Mouse (Mus musculus) heart, embryonic 16.5 days (tissue): ENCODE results near the gene Ubr3. TPM values are rescaled to one million over a fixed set of nuclear protein-coding genes. Genes with fewer than 3 reads are reported as not detected.

Experiments used
- ATAC-seq: fragments of 200-750 bp; cut with Nextera tagmentation; replicated peaks from 2 replicates; pipeline ENCODE4 v1.8.0; 2017; ENCODE audit warnings: moderate number of reproducible peaks; ENCODE audit not compliant: insufficient read depth, low FRiP score; ENCODE audit errors: extremely low read depth
- H3K27ac ChIP-seq: fragments of 300-500 bp; sonication (generic); 2 replicates; pipeline ENCODE4 v1.5.1; 2014; ENCODE audit warnings: mild to moderate bottlenecking, low read length, control low read depth, moderate library complexity
- H3K27me3 ChIP-seq: fragments of 300-500 bp; sonication (generic); 2 replicates; pipeline ENCODE4 v1.6.1; 2014; ENCODE audit warnings: low read length, mixed read lengths; ENCODE audit not compliant: control insufficient read depth, insufficient read depth
- H3K36me3 ChIP-seq: fragments of 300-500 bp; sonication (generic); 2 replicates; pipeline ENCODE4 v1.6.1; 2014; ENCODE audit not compliant: control insufficient read depth, insufficient read depth
- H3K4me1 ChIP-seq: fragments of 300-500 bp; sonication (generic); 2 replicates; pipeline ENCODE4 v1.6.1; 2014; ENCODE audit warnings: low read length, mixed read lengths; ENCODE audit not compliant: control insufficient read depth, insufficient read depth
- H3K4me2 ChIP-seq: fragments of 300-500 bp; sonication (generic); 2 replicates; pipeline ENCODE4 v1.6.1; 2014; ENCODE audit warnings: low read depth, mild to moderate bottlenecking, control low read depth, low read length
- H3K4me3 ChIP-seq: fragments of 300-500 bp; sonication (generic); 2 replicates; pipeline ENCODE4 v1.5.1; 2014; ENCODE audit warnings: mild to moderate bottlenecking, control low read depth, low read length
- H3K9ac ChIP-seq: fragments of 300-500 bp; sonication (generic); 2 replicates; pipeline ENCODE4 v1.6.1; 2014; ENCODE audit warnings: low read length, control low read depth
- H3K9me3 ChIP-seq: fragments of 300-500 bp; sonication (generic); replicated peaks from 2 replicates; pipeline ENCODE4 v1.6.1; 2016; ENCODE audit warnings: low read length; ENCODE audit not compliant: control insufficient read depth
- whole genome bisulfite sequencing: fragments of 180-500 bp; shearing (Covaris S2); extraction: QIAGEN DNeasy Blood & Tissue Kit; methylation state at CpG from one replicate; pipeline ENCODE4 v1.1.7; 2014; 5-methylcytosine and 5-hydroxymethylcytosine counted together
- polyA plus RNA-seq: library from polyadenylated mRNA; unstranded; fragments of >200 nt; fragmentation: Nextera tagmentation; extraction: Ambion mirVana; gene quantifications from 2 replicates; pipeline ENCODE4 v1.2.1, GENCODE M21; 2015

Ubr3 gene
- polyA plus RNA-seq, 1 experiment from 2014 or later = 11.1 TPM

DNA sequence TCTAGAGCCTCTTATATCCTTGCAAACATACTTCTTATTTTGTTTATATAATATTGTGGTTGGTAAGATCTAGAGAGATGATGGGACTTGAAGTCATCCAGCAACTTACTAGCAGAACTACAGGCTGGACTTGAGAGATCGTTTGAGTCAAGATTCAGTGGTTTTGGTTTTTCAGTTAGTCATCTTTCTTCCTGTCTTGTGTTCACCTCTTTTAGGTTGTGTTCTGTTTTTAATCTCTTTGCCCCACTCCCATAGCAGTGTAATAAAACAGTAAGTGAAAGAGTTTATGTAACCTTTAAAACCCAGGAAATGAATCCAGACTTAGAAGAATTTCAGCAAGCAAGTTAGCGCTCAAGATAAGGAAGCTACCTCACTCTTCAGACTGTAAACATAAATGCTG, 97.7 kb downstream of the Ubr3 start:
- Histone ChIP-seq H3K9me3 (no peaks in the 10 kb centered on the region), H3K27me3 (no peaks in the 10 kb centered on the region), H3K27ac (no peak overlapping the region), H3K36me3 (peaks cover 33% of the 10 kb centered on the region), H3K9ac (no peak overlapping the region), H3K4me1 (no peaks in the 10 kb centered on the region), H3K4me2 (no peak overlapping the region), H3K4me3 (no peak overlapping the region)
- no peak for ATAC-seq
- 69% methylated on average over 2 of the region's 2 CpGs for WGBS

DNA sequence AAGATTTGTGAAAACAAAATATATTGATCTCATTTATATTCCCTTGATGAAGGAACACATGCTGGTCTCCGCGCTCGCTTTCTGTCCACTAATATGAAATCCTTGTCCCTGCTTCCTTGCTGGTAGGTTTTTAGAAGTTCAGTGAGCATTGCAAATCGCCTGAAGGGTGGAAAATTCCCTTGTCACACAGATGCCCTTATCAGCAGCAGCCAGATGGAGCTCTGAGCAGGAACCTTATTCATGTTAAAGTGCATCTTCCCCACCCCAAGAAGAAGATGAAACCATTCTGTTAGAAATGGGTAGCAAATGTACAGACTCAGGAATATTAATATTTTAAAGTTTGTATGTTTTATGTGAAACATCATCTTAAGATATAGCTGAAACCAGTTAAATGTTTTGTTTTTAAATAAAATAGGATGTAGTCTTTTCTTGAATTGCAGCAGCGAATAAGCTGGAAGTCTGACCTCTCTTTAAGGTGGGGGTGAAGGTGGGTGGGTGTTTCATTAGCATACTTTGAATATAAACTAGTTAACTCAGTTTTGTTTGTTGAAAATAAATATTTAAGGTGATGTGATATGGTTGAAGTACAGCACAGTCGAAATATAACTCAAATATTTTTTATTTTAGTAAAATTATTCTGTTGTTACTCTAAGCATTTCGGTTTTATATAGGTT, 102.2 kb downstream of the Ubr3 start:
- no peak overlapping the region for H3K4me2 ChIP-seq
- no peak for ATAC-seq

GRCm38 (mm10) chr2:70000316-70000715, 103.3 kb downstream of the Ubr3 start:
- Histone ChIP-seq H3K9me3 (no peaks in the 10 kb centered on the region), H3K4me1 (no peaks in the 10 kb centered on the region), H3K36me3 (peaks cover 28% of the 10 kb centered on the region), H3K4me3 (no peak overlapping the region), H3K27ac (no peak overlapping the region), H3K9ac (no peak overlapping the region), H3K4me2 (no peak overlapping the region), H3K27me3 (no peaks in the 10 kb centered on the region)
- ATAC-seq = no peak
- WGBS = 89% methylated on average over 6 of the region's 6 CpGs

More for the DNA sequence above, 102.2 kb downstream of the Ubr3 start:
- peaks cover 26% of the 10 kb centered on the region for H3K36me3 ChIP-seq
- H3K4me1 ChIP-seq = no peaks in the 10 kb centered on the region
- no peaks in the 10 kb centered on the region for H3K27me3 ChIP-seq
- no peak overlapping the region for H3K27ac ChIP-seq
- H3K4me3 ChIP-seq = no peak overlapping the region
- H3K9me3 ChIP-seq = no peaks in the 10 kb centered on the region
- WGBS = 85% methylated on average over 7 of the region's 7 CpGs
- no peak overlapping the region for H3K9ac ChIP-seq

DNA sequence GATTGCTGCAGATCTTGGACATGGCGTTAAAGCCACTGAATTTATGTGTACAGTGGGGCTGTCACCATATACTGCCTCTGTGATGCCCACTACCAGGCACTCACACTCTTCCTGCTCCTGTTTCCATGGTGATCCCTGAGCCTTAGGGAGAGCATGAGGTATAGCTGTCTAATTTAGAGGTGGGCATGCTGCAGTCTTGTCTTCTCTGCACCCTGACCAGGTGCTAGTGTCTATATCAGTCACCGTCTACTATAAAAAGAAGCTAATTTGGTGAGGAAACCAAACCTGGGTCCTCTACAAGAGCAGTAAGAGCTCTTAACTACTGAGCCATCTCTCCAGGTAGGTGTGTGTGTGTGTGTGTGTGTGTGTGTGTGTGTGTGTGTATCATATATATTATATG, 109.4 kb downstream of the Ubr3 start:
- Histone ChIP-seq H3K4me1 (no peaks in the 10 kb centered on the region), H3K27me3 (no peaks in the 10 kb centered on the region), H3K4me2 (no peak overlapping the region), H3K9me3 (no peaks in the 10 kb centered on the region), H3K4me3 (no peak overlapping the region), H3K9ac (no peak overlapping the region), H3K27ac (no peak overlapping the region), H3K36me3 (peaks cover 25% of the 10 kb centered on the region)
- no peak for ATAC-seq
- WGBS = 98% methylated on average over 2 of the region's 2 CpGs

GRCm38 (mm10) chr2:70012941-70013340, 115.9 kb downstream of the Ubr3 start:
- no peak for ATAC-seq
- 86% methylated on average over 8 of the region's 8 CpGs for WGBS
- Histone ChIP-seq H3K27ac (no peak overlapping the region), H3K9ac (no peak overlapping the region), H3K27me3 (no peaks in the 10 kb centered on the region), H3K4me1 (peaks cover 3% of the 10 kb centered on the region), H3K4me2 (no peak overlapping the region), H3K36me3 (peaks cover 23% of the 10 kb centered on the region), H3K4me3 (no peak overlapping the region), H3K9me3 (no peaks in the 10 kb centered on the region)

GRCm38 (mm10) chr2:70018236-70018635, 121.2 kb downstream of the Ubr3 start:
- H3K4me1 ChIP-seq = peaks cover 6% of the 10 kb centered on the region
- H3K4me3 ChIP-seq = no peak overlapping the region
- H3K9me3 ChIP-seq = no peaks in the 10 kb centered on the region
- 24% methylated on average over 6 of the region's 6 CpGs for WGBS
- H3K27me3 ChIP-seq = no peaks in the 10 kb centered on the region
- H3K4me2 ChIP-seq = no peak overlapping the region
- H3K9ac ChIP-seq = no peak overlapping the region
- no peak overlapping the region for H3K27ac ChIP-seq
- peaks cover 23% of the 10 kb centered on the region for H3K36me3 ChIP-seq
- ATAC-seq = no peak

DNA sequence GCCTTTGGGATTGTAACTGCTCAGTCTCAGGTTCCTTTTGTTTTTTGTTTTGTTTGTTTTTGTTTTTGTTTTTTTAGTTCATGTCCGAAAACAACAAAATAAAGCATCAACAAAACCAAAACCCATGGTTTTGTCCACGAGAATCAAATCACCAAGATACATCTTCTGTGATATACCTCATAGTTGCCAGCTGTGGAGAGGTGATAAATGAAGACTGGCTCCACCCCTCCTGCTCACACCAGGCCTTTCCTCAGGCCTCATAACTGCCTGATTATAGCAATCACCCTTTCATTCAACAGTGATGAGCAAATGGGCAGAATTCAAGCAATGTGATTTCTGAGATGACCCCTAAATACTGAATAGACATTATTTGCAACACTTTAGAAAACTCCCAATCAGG, 127.4 kb downstream of the Ubr3 start:
- WGBS = 89% methylated on average over 2 of the region's 2 CpGs
- Histone ChIP-seq H3K4me1 (no peaks in the 10 kb centered on the region), H3K27ac (no peak overlapping the region), H3K36me3 (peaks cover 28% of the 10 kb centered on the region), H3K9ac (no peak overlapping the region), H3K4me3 (no peak overlapping the region), H3K27me3 (no peaks in the 10 kb centered on the region), H3K9me3 (no peaks in the 10 kb centered on the region; the same call in 1 of the 2 replicates), H3K4me2 (no peak overlapping the region)
- no peak for ATAC-seq

DNA sequence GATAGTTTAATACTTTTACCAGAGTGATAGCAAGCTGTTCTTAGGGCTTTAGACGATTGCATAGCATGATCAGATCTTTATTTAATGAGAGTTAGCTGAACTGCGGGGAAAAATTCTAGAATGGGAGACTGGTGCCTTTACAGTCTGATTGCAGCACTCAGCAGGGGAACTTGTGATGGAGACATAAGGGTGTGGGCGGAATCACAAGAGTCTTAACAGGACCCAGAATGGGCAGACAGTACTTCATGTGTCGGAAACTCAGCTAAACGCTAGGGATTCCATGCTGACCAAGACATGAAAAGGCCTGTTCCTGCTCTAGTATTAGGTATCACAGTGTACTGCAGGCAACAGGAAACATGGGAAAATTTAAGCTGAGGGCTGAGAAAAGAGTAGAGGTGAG, 128.7 kb downstream of the Ubr3 start:
- 90% methylated on average over 5 of the region's 5 CpGs for WGBS
- no peaks in the 10 kb centered on the region for H3K4me1 ChIP-seq
- ATAC-seq = no peak

GRCm38 (mm10) chr2:70031472-70031871, 134.4 kb downstream of the Ubr3 start:
- Histone ChIP-seq H3K4me3 (no peak overlapping the region), H3K36me3 (peaks cover 4% of the 10 kb centered on the region; the same call in 1 of the 2 replicates), H3K9ac (no peak overlapping the region), H3K27ac (no peak overlapping the region), H3K4me1 (no peaks in the 10 kb centered on the region), H3K27me3 (no peaks in the 10 kb centered on the region), H3K4me2 (no peak overlapping the region), H3K9me3 (no peaks in the 10 kb centered on the region; the same call in 1 of the 2 replicates)
- ATAC-seq = no peak
- WGBS = 65% methylated on average over 2 of the region's 2 CpGs

More for the DNA sequence above, 128.7 kb downstream of the Ubr3 start:
- no peak overlapping the region for H3K27ac ChIP-seq
- H3K27me3 ChIP-seq = no peaks in the 10 kb centered on the region
- H3K4me2 ChIP-seq = no peak overlapping the region
- peaks cover 24% of the 10 kb centered on the region for H3K36me3 ChIP-seq
- H3K4me3 ChIP-seq = no peak overlapping the region
- H3K9ac ChIP-seq = no peak overlapping the region
- no peaks in the 10 kb centered on the region; the same call in 1 of the 2 replicates for H3K9me3 ChIP-seq
